10 mouse cellular contexts compared by ENCODE assay signal in the genomic region with DNA sequence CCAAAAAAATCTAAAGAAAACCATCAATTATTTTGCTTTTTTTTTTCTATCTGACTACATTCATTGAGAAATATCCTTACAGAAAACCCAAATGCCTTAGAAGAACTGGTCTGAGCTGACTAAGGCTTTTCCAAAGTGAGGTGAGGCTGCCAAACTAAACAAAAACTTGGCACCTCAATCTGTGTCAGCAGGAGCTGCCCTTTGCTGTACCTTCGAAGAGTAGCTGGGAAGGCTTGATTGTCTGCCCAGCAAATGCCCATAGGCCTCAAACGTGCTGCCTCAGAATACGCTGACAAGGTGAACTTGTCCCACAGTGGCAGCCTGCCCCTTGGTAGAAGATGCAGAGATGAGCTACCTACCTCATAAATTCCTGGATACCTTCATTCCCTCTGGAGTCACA.
A peak's percentile ranks its signal among the peaks of the same experiment; 100 is the strongest.
DNase-seq lines count a peak whose midpoint lies in the region; ATAC-seq and TF ChIP-seq lines count a peak whose summit lies in the region.
"Had no signal": no experiment of that assay in that cellular context is flagged by ENCODE, and none has a peak within 500 bp of the region (broad histone marks: within the 10 kb centered on the region; RNA-seq: fewer than 3 reads in every experiment).

No protein-coding gene starts in this region.

- H3K4me2 ChIP-seq in lung, postnatal 0 days (replicated peaks; ENCODE audit: low read depth, low read length): no peak overlapping the region

- no peaks in the 10 kb centered on the region for H3K27me3 ChIP-seq in kidney, adult 2 months (replicated peaks; ENCODE audit: control insufficient read depth, insufficient read depth, low read length)
- H3K27me3 ChIP-seq in lung, postnatal 0 days (replicated peaks; ENCODE audit: insufficient read depth, low read length): no peaks in the 10 kb centered on the region

- WGBS in kidney, adult 2 months: 30% methylated on average over 3 of the region's 3 CpGs
- WGBS in lung, postnatal 0 days: 33% methylated on average over 3 of the region's 3 CpGs

- peak; percentile 44 for DNase-seq in kidney, adult 2 months
- DNase-seq in kidney, postnatal 10 days: no peak
- DNase-seq in adipocyte (ENCODE audit: low spot score): peak; percentile 62
- DNase-seq in cerebellum, adult 8-10 months: peak; percentile 16
- peak; percentile 72 for DNase-seq in lung, postnatal 0 days (ENCODE audit: low spot score)
- no peak for DNase-seq in ovary, postnatal 10 days (ENCODE audit: low spot score)
- DNase-seq in heart, adult 9 months (ENCODE audit: low spot score in 2 of 2): no peak
- DNase-seq: gastrocnemius, postnatal 36 days; thymus, adult 18-20 months had no signal

- H3K4me1 ChIP-seq in kidney, adult 2 months (ENCODE audit: control insufficient read depth, insufficient read depth, low read length): no peaks in the 10 kb centered on the region
- H3K4me1 ChIP-seq in lung, postnatal 0 days (ENCODE audit: insufficient read depth, low read depth, low read length): no peaks in the 10 kb centered on the region

- H3K36me3 ChIP-seq in kidney, adult 2 months (ENCODE audit: control insufficient read depth, insufficient read depth, low read length): no peaks in the 10 kb centered on the region
- H3K36me3 ChIP-seq in lung, postnatal 0 days (ENCODE audit: insufficient read depth, low read length): no peaks in the 10 kb centered on the region
- H3K36me3 ChIP-seq: hindbrain, embryonic 10.5 days had no signal

- no peak for TF ChIP-seq CTCF in kidney, adult 2 months (conservative IDR thresholded peaks at IDR 0.05; ENCODE audit: insufficient read depth, insufficient read length, low read depth, low read length)
- TF ChIP-seq CTCF in lung, postnatal 0 days (IDR thresholded peaks at IDR 0.05): no peak

- H3K4me3 ChIP-seq in kidney, adult 2 months (ENCODE audit: insufficient read depth, low read depth, low read length): no peak overlapping the region
- H3K4me3 ChIP-seq in lung, postnatal 0 days (ENCODE audit: low read depth, low read length): no peak overlapping the region
- H3K4me3 ChIP-seq: hindbrain, embryonic 10.5 days had no signal

- H3K9ac ChIP-seq in lung, postnatal 0 days (replicated peaks; ENCODE audit: low read depth): no peak overlapping the region

- no peak overlapping the region for H3K27ac ChIP-seq in kidney, adult 2 months (ENCODE audit: insufficient read depth, low read depth, low read length)
- H3K27ac ChIP-seq in lung, postnatal 0 days (ENCODE audit: low read length): no peak overlapping the region
- H3K27ac ChIP-seq: hindbrain, embryonic 10.5 days had no signal

- no peak; the same call in 1 of the 2 replicates for TF ChIP-seq EP300 in lung, postnatal 0 days (IDR thresholded peaks at IDR 0.05)

- TF ChIP-seq POLR2A in kidney, adult 2 months (IDR thresholded peaks at IDR 0.05; ENCODE audit: low read depth, low read length): no peak

- no peaks in the 10 kb centered on the region for H3K9me3 ChIP-seq in lung, postnatal 0 days (ENCODE audit: low read length)
- H3K9me3 ChIP-seq: hindbrain, embryonic 10.5 days had no signal

- peak; percentile 73 for ATAC-seq in lung, postnatal 0 days

Comparison
In these comparisons a context has a peak if more than half of its experiments do, and no peak if none do; other contexts are left out.
1. DNase-seq: peak in kidney, adult 2 months (single experiment), adipocyte (single experiment), cerebellum, adult 8-10 months (single experiment) and lung, postnatal 0 days (single experiment); none in kidney, postnatal 10 days (single experiment), ovary, postnatal 10 days (single experiment) and heart, adult 9 months (0 of 2).